Mouse (Mus musculus) liver, embryonic 12.5 days (tissue): ENCODE results near the gene Stat5a. TPM values are rescaled to one million over a fixed set of nuclear protein-coding genes. Genes with fewer than 3 reads are reported as not detected.
A peak's percentile ranks its signal among the peaks of the same experiment; 100 is the strongest.

Experiments used
- ATAC-seq: fragments of 200-750 bp; cut with Nextera tagmentation; 2 replicates; pipeline ENCODE4 v1.8.0; 2017; ENCODE audit warnings: moderate number of reproducible peaks, mild to moderate bottlenecking, moderate library complexity
- H3K27ac ChIP-seq: fragments of 300-500 bp; sonication (generic); 2 replicates; pipeline ENCODE4 v1.5.1; 2016; ENCODE audit warnings: mild to moderate bottlenecking
- H3K27me3 ChIP-seq: fragments of 300-500 bp; sonication (generic); replicated peaks from 2 replicates; pipeline ENCODE4 v1.6.1; 2016; ENCODE audit warnings: mild to moderate bottlenecking, moderate library complexity
- H3K36me3 ChIP-seq: fragments of 300-500 bp; sonication (generic); 2 replicates; pipeline ENCODE4 v1.6.1; 2016; ENCODE audit warnings: mild to moderate bottlenecking, moderate library complexity
- H3K4me1 ChIP-seq: fragments of 300-500 bp; sonication (generic); 2 replicates; pipeline ENCODE4 v1.6.1; 2016
- H3K4me2 ChIP-seq: fragments of 300-500 bp; sonication (generic); 2 replicates; pipeline ENCODE4 v1.6.1; 2016; ENCODE audit warnings: mild to moderate bottlenecking, moderate library complexity
- H3K4me3 ChIP-seq: fragments of 300-500 bp; sonication (generic); 2 replicates; pipeline ENCODE4 v1.5.1; 2016; ENCODE audit warnings: mild to moderate bottlenecking, moderate library complexity
- H3K9ac ChIP-seq: fragments of 300-500 bp; sonication (generic); 2 replicates; pipeline ENCODE4 v1.6.1; 2016; ENCODE audit warnings: mild to moderate bottlenecking, moderate library complexity
- H3K9me3 ChIP-seq: fragments of 300-500 bp; sonication (generic); replicated peaks from 2 replicates; pipeline ENCODE4 v1.6.1; 2016; ENCODE audit warnings: mild to moderate bottlenecking, moderate library complexity
- WGBS: fragments of 180-500 bp; shearing (Covaris S2); methylation state at CpG from one replicate; pipeline ENCODE4 v1.1.7; 2016; ENCODE audit not compliant: insufficient replicate concordance; 5-methylcytosine and 5-hydroxymethylcytosine counted together
- polyA plus RNA-seq: library from polyadenylated mRNA; unstranded; fragments of >200 nt; fragmentation: Nextera tagmentation; extraction: Ambion mirVana; gene quantifications from 2 replicates; pipeline ENCODE4 v1.2.1, GENCODE M21; 2016

Gene Stat5a
- polyA plus RNA-seq, 1 experiment from 2014 or later = 16.0 TPM

- Histone ChIP-seq H3K36me3 (peaks cover 10% of the 10 kb centered on the region; the same call in 1 of the 2 replicates), H3K27me3 (no peaks in the 10 kb centered on the region)
Observed at GRCm38 (mm10) chr11:100838894-100839293, 20.3 kb upstream of the Stat5a start.

DNA sequence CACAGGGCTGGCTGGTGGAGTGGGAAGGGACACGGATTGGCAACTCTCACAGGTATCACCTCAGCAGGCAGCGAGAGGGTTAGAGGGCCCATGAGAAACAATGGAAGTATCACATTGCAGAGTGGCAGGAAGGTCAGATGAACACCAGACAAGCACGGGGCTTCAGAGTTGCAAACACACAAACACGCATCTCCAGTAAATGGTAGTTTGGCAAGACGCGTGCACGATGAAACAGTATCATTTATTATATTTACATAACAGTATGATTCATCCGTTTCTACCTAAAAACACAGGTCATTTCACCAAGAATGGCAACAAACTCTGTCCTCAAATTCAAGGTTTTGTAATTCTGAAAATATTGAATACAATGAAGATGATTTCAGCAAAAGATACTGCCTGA is 19.6 kb upstream of the Stat5a start:
- Histone ChIP-seq H3K27me3 (no peaks in the 10 kb centered on the region), H3K9me3 (peaks cover 4% of the 10 kb centered on the region), H3K4me3 (no peak overlapping the region), H3K27ac (no peak overlapping the region; the same call in 1 of the 2 replicates), H3K9ac (no peak overlapping the region), H3K4me2 (no peak overlapping the region), H3K4me1 (peaks cover 49% of the 10 kb centered on the region), H3K36me3 (peaks cover 10% of the 10 kb centered on the region)
- WGBS = 79% methylated on average over 8 of the region's 8 CpGs
- no peak for ATAC-seq

More at GRCm38 (mm10) chr11:100838894-100839293, 20.3 kb upstream of the Stat5a start:
- Histone ChIP-seq H3K4me3 (no peak overlapping the region), H3K4me1 (peaks cover 46% of the 10 kb centered on the region), H3K4me2 (no peak overlapping the region), H3K9ac (no peak overlapping the region), H3K27ac (no peak overlapping the region), H3K9me3 (peaks cover 4% of the 10 kb centered on the region)
- 77% methylated on average over 9 of the region's 9 CpGs for WGBS
- ATAC-seq = no peak

DNA sequence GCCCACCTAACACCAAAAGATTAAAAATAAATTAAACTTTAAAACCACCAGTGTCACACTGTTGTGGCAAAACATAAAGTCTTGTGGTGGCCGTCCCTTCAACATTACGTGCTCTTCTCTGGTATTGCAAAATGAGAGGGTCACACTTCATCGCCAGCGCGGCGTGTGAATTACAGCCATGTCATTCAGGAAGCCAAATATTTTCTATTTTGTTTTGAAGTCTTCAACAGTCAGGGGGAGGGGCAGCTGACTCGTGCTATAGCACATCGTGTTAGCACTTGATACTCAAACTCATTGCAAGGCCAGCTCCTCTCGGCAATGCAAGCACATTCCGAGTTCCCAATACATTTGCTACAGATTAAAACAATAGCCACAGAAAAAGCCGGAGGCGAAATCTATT is 18.3 kb upstream of the Stat5a start:
- ATAC-seq = no peak
- H3K4me1 ChIP-seq = peaks cover 60% of the 10 kb centered on the region
- no peaks in the 10 kb centered on the region for H3K27me3 ChIP-seq
- peaks cover 16% of the 10 kb centered on the region for H3K36me3 ChIP-seq
- H3K9me3 ChIP-seq = peaks cover 4% of the 10 kb centered on the region
- peak overlapping the region; percentile 24 for H3K4me2 ChIP-seq
- WGBS = 60% methylated on average over 12 of the region's 12 CpGs
- H3K27ac ChIP-seq = no peak overlapping the region
- no peak overlapping the region for H3K4me3 ChIP-seq
- no peak overlapping the region for H3K9ac ChIP-seq

GRCm38 (mm10) chr11:100842025-100842424 is 17.1 kb upstream of the Stat5a start:
- Histone ChIP-seq H3K36me3 (peaks cover 16% of the 10 kb centered on the region), H3K4me3 (no peak overlapping the region), H3K4me2 (no peak overlapping the region), H3K4me1 (peaks cover 71% of the 10 kb centered on the region), H3K9ac (no peak overlapping the region), H3K9me3 (peaks cover 4% of the 10 kb centered on the region), H3K27me3 (no peaks in the 10 kb centered on the region), H3K27ac (peak overlapping the region; percentile 39; the same call in 1 of the 2 replicates)
- no peak for ATAC-seq
- WGBS = 79% methylated on average over 7 of the region's 7 CpGs

DNA sequence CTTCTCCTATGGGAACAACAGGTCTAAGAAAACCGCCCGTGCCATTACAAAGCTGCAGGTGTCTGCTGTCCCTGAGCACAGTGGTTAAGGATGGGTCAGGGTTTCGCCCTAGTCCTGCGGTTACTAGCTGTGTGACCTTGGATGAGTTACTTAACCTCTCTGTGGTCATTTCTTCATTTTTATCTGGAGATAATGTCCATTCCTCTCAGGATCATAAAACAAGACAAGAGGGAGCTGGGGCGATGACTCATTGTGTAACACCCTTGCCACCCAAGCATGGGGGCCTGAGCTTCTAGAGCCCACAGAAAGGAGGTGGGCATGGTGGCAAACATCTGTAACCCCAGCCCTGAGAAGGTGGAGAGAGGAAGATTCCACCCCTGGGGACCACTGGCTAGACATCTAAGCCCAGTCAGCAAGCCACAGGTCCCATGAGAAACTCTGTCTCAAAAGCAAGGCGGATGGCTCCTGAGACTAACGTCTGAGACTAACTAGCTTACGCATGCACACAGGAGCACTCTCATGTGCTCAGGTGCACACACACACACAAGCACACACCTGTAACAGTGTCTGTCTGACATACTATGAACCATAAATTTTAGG is 16.0 kb upstream of the Stat5a start:
- H3K27me3 ChIP-seq = no peaks in the 10 kb centered on the region
- H3K27ac ChIP-seq = no peak overlapping the region
- peaks cover 12% of the 10 kb centered on the region for H3K36me3 ChIP-seq
- ATAC-seq = no peak
- no peaks in the 10 kb centered on the region for H3K9me3 ChIP-seq
- H3K4me1 ChIP-seq = peaks cover 82% of the 10 kb centered on the region
- no peak overlapping the region for H3K9ac ChIP-seq
- H3K4me3 ChIP-seq = no peak overlapping the region
- WGBS = 90% methylated on average over 8 of the region's 8 CpGs
- no peak overlapping the region for H3K4me2 ChIP-seq

DNA sequence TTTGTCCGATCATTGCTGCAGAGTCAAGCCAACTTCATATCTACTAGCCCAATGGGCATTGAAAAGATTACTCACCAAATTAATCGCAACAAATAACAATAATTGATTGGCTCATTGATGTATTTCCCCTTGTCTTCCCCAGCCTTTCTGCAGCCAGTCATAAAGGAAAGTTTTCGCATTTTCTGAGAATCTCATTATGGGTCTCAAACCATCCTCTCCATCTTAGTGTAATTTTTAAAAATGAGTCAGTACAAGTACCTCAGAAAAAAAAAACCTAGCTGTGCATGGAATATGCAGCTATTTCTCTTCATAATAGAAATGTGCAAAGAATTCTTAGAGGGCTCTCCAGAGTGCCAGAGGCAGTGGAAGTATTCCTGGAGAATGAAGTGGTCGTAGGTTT is 15.0 kb upstream of the Stat5a start:
- 84% methylated on average over 4 of the region's 4 CpGs for WGBS
- no peak overlapping the region for H3K9ac ChIP-seq

DNA sequence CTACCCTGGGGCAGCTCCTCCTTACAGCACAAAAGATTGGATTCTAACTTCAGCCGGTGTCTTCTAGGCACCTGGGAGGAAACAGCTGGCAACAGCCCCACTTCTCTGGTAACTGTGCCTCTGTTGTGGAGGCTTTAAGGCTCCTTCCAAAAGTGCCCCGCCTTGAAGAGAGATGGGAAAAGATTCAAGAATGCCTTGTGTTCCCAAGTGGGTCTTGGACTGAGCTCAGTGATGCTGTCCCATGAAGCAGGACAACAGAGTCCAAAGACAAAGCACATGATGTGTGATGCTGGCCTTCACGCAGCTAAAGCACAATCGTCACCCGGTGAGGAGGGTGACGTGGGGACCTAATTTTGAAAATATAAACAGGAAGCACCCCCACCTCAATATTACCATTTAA is 13.4 kb upstream of the Stat5a start:
- WGBS = 81% methylated on average over 6 of the region's 6 CpGs
- ATAC-seq = no peak
- H3K27ac ChIP-seq = no peak overlapping the region
- peaks cover 86% of the 10 kb centered on the region for H3K4me1 ChIP-seq
- H3K4me2 ChIP-seq = no peak overlapping the region
- H3K9ac ChIP-seq = no peak overlapping the region
- H3K9me3 ChIP-seq = no peaks in the 10 kb centered on the region
- no peaks in the 10 kb centered on the region for H3K27me3 ChIP-seq
- H3K36me3 ChIP-seq = peaks cover 10% of the 10 kb centered on the region
- no peak overlapping the region for H3K4me3 ChIP-seq

More for the DNA sequence above, 15.0 kb upstream of the Stat5a start:
- H3K27ac ChIP-seq = no peak overlapping the region
- no peak overlapping the region for H3K4me3 ChIP-seq
- no peaks in the 10 kb centered on the region for H3K27me3 ChIP-seq
- ATAC-seq = no peak
- peaks cover 88% of the 10 kb centered on the region for H3K4me1 ChIP-seq
- no peak overlapping the region for H3K4me2 ChIP-seq
- no peaks in the 10 kb centered on the region for H3K9me3 ChIP-seq
- H3K36me3 ChIP-seq = peaks cover 10% of the 10 kb centered on the region

DNA sequence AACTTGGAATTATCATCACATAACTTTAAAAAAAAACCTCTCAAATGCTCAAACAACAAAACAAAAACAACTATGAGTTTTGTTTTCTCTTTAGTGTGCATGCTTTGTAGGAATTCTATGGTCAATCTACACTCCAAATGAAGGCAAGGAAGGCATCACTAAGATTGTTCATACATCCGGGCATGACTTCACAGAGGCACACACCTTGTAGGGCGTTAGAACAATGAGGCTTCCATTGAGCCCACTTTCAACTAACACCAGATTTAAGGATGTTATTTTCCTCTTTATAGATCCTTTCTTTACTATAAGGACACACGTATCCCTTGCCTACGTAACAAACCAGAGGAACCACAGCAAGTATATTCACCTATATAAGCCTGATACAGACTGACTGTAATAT is 11.6 kb upstream of the Stat5a start:
- Histone ChIP-seq H3K36me3 (peaks cover 7% of the 10 kb centered on the region), H3K27ac (no peak overlapping the region), H3K4me1 (peaks cover 79% of the 10 kb centered on the region)

GRCm38 (mm10) chr11:100848080-100848479 is 11.1 kb upstream of the Stat5a start:
- 18% methylated on average over 4 of the region's 4 CpGs for WGBS
- Histone ChIP-seq H3K9me3 (no peaks in the 10 kb centered on the region), H3K9ac (peak overlapping the region; percentile 96), H3K36me3 (peaks cover 6% of the 10 kb centered on the region), H3K27me3 (peaks cover 14% of the 10 kb centered on the region), H3K4me2 (peak overlapping the region; percentile 95), H3K27ac (no peak overlapping the region; the same call in 1 of the 2 replicates), H3K4me1 (peaks cover 77% of the 10 kb centered on the region), H3K4me3 (peak overlapping the region; percentile 96)
- ATAC-seq = no peak

More for the DNA sequence above, 11.6 kb upstream of the Stat5a start:
- Histone ChIP-seq H3K4me3 (no peak overlapping the region), H3K9ac (no peak overlapping the region), H3K9me3 (no peaks in the 10 kb centered on the region), H3K27me3 (peaks cover 9% of the 10 kb centered on the region), H3K4me2 (peak overlapping the region; percentile 95)
- no peak for ATAC-seq
- 76% methylated on average over 4 of the region's 4 CpGs for WGBS

- Histone ChIP-seq H3K9ac (peak overlapping the region; percentile 96), H3K27ac (peak overlapping the region; percentile 94), H3K4me3 (peak overlapping the region; percentile 96), H3K4me1 (peaks cover 70% of the 10 kb centered on the region), H3K9me3 (no peaks in the 10 kb centered on the region), H3K36me3 (peaks cover 6% of the 10 kb centered on the region), H3K27me3 (peaks cover 21% of the 10 kb centered on the region), H3K4me2 (peak overlapping the region; percentile 95)
- ATAC-seq = no peak
- 33% methylated on average over 6 of the region's 6 CpGs for WGBS
Observed at GRCm38 (mm10) chr11:100848789-100849379, 10.3 kb upstream of the Stat5a start.

DNA sequence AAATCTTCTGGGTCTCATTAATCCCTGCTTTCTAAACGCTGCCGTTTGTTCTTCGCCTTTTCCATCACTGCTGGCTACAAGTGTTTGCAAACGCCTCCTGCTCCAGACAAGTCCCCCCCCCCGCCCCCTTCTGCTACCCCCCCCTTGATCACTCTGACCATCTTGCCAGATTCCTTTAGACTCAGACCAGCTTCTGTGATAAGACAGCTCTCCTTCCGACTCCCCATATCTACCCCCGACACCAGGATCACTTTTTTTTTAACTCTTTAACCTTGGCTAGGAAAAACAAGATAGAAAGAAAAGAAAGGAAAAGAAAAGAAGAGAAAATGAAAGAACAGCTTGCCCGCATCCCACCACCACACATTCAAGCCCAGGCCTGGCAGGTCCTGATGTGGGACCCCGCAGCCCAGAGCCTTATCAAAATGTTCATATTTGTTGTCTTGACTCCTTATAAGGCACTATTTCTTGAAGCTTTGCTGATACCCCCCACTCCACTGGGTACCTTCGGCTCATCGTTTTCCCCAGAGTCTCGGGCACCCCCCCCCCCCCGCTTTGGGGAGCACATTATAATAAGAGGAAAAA is 9.6 kb upstream of the Stat5a start:
- peaks cover 64% of the 10 kb centered on the region for H3K4me1 ChIP-seq
- H3K9ac ChIP-seq = peak overlapping the region; percentile 96
- WGBS = under 1% methylated on average over 13 of the region's 13 CpGs
- peak; percentile 33; the same call in 1 of the 2 replicates for ATAC-seq
- H3K36me3 ChIP-seq = peaks cover 6% of the 10 kb centered on the region
- peaks cover 28% of the 10 kb centered on the region for H3K27me3 ChIP-seq
- peak overlapping the region; percentile 95 for H3K4me2 ChIP-seq
- H3K9me3 ChIP-seq = no peaks in the 10 kb centered on the region
- peak overlapping the region; percentile 96 for H3K4me3 ChIP-seq
- H3K27ac ChIP-seq = peak overlapping the region; percentile 94
